14 mouse cellular contexts compared by ENCODE assay signal in the genomic region with DNA sequence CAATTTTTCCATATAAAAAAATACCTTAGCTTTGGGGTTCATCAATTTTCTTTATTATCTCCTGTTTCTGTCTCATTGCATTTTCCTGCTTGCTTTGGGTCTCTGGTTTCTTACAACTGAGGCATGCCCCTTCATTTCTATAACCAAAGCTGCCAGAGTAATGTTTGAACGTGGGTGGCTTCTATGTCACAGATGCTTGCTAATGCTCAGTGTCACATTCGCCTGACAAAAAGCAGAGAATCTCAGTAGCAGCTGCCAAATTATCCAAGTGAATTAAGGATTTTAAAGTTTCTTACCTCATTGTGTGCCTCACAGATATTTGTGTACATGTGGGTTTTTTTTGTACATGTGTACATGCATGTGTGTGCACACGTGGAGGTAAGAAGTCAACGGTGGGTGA.
"Had no signal": no experiment of that assay in that cellular context is flagged by ENCODE, and none has a peak within 500 bp of the region (broad histone marks: within the 10 kb centered on the region; RNA-seq: fewer than 3 reads in every experiment).

No protein-coding gene starts in this region.

- H3K27me3 ChIP-seq: lung, embryonic 15.5 days; megakaryocyte, embryonic 14.5 days; midbrain, embryonic 13.5 days; midbrain, embryonic 15.5 days; neural tube, embryonic 12.5 days; stomach, embryonic 15.5 days had no signal

- H3K4me3 ChIP-seq: lung, embryonic 15.5 days; megakaryocyte, embryonic 14.5 days; midbrain, embryonic 13.5 days; midbrain, embryonic 15.5 days; neural tube, embryonic 12.5 days; stomach, embryonic 15.5 days had no signal

- H3K36me3 ChIP-seq: lung, embryonic 15.5 days; midbrain, embryonic 13.5 days; midbrain, embryonic 15.5 days; neural tube, embryonic 12.5 days; stomach, embryonic 15.5 days had no signal

- DNase-seq: lung, adult 2 months; lung, postnatal 14 days; lung, postnatal 36 days; thymus, adult 2 months; thymus, postnatal 25 days; thymus, postnatal 4 days had no signal

- H3K27ac ChIP-seq: lung, embryonic 15.5 days; macrophage; midbrain, embryonic 13.5 days; midbrain, embryonic 15.5 days; neural tube, embryonic 12.5 days; stomach, embryonic 15.5 days; stomach, postnatal 0 days had no signal

- H3K4me1 ChIP-seq: lung, embryonic 15.5 days; megakaryocyte, embryonic 14.5 days; midbrain, embryonic 15.5 days; stomach, embryonic 15.5 days had no signal

- H3K9me3 ChIP-seq: lung, embryonic 15.5 days; megakaryocyte, embryonic 14.5 days; midbrain, embryonic 13.5 days; midbrain, embryonic 15.5 days; neural tube, embryonic 12.5 days; stomach, embryonic 15.5 days had no signal
